Mouse (Mus musculus) forebrain, embryonic 11.5 days (tissue): ENCODE measurements around the gene Ccng2. TPM values are rescaled to one million over a fixed set of nuclear protein-coding genes. Genes with fewer than 3 reads are reported as not detected.

ENCODE experiments used
- ATAC-seq: fragments of 200-750 bp; cut with Nextera tagmentation; replicated peaks from 2 replicates; pipeline ENCODE4 v1.8.0; 2017; ENCODE audit warnings: moderate TSS enrichment; ENCODE audit not compliant: low FRiP score
- DNase-seq: peaks from one replicate; pipeline ENCODE4 v3.0.0-alpha.2; 2017; ENCODE audit warnings: low spot score
- H3K27ac ChIP-seq: fragments of 300-500 bp; sonication (generic); 2 replicates; pipeline ENCODE4 v1.5.1; 2014; ENCODE audit warnings: low read depth, low read length
- H3K27me3 ChIP-seq: fragments of 300-500 bp; sonication (generic); 2 replicates; pipeline ENCODE4 v1.6.1; 2014; ENCODE audit warnings: mild to moderate bottlenecking, low read length, mixed read lengths; ENCODE audit not compliant: control insufficient read depth, insufficient read depth
- H3K36me3 ChIP-seq: fragments of 300-500 bp; sonication (generic); 2 replicates; pipeline ENCODE4 v1.6.1; 2014; ENCODE audit warnings: mild to moderate bottlenecking, low read length, moderate library complexity, mixed read lengths; ENCODE audit not compliant: control insufficient read depth, insufficient read depth
- H3K4me1 ChIP-seq: fragments of 300-500 bp; sonication (generic); replicated peaks from 2 replicates; pipeline ENCODE4 v1.6.1; 2014; ENCODE audit warnings: low read length, mixed read lengths; ENCODE audit not compliant: control insufficient read depth, insufficient read depth
- H3K4me2 ChIP-seq: fragments of 300-500 bp; sonication (generic); 2 replicates; pipeline ENCODE4 v1.6.1; 2014; ENCODE audit warnings: low read depth, mild to moderate bottlenecking, low read length, moderate library complexity, mixed read lengths; ENCODE audit not compliant: severe bottlenecking
- H3K4me3 ChIP-seq: fragments of 300-500 bp; sonication (generic); 2 replicates; pipeline ENCODE4 v1.5.1; 2014; ENCODE audit warnings: low read depth, low read length
- H3K9ac ChIP-seq: fragments of 300-500 bp; sonication (generic); 2 replicates; pipeline ENCODE4 v1.6.1; 2014; ENCODE audit warnings: low read length
- H3K9me3 ChIP-seq: fragments of 300-500 bp; sonication (generic); 2 replicates; pipeline ENCODE4 v1.6.1; 2016; ENCODE audit warnings: low read length, mixed read lengths; ENCODE audit not compliant: control insufficient read depth
- WGBS: fragments of 180-500 bp; shearing (Covaris S2); extraction: QIAGEN DNeasy Blood & Tissue Kit; methylation state at CpG from one replicate; pipeline ENCODE4 v1.1.7; 2014; 5-methylcytosine and 5-hydroxymethylcytosine counted together
- polyA plus RNA-seq: library from polyadenylated mRNA; unstranded; fragments of >200 nt; fragmentation: Nextera tagmentation; extraction: Ambion mirVana; gene quantifications from 2 replicates; pipeline ENCODE4 v1.2.1, GENCODE M21; 2014

Gene Ccng2
- polyA plus RNA-seq, 1 experiment from 2014 or later: 80.7 TPM

DNA sequence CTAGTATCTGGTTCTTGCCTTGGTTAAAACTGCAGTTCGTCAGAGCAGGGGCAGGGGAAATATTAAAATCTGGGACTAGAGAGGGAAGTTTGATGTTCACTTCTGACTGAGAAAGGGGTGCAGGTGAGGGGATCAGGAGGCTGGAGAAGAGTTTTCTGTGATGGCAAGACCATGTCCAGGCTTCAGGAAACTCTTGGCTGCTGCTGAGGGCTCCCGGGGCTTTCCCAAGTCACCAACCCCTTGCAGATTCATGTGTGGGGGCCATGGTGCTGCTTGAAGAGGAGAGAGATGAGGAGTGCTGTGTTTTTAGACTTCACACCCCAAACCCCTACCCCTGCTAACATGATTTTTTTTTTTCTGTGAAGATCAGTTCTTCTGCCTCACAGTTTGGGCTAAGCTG lies 32.5 kb upstream of the Ccng2 start:
- H3K9ac ChIP-seq: no peak overlapping the region
- no peaks in the 10 kb centered on the region for H3K4me1 ChIP-seq
- H3K27me3 ChIP-seq: no peaks in the 10 kb centered on the region
- H3K9me3 ChIP-seq: no peaks in the 10 kb centered on the region
- H3K4me3 ChIP-seq: no peak overlapping the region
- H3K36me3 ChIP-seq: no peaks in the 10 kb centered on the region
- WGBS: 84% methylated on average over 2 of the region's 2 CpGs
- DNase-seq (no peak), ATAC-seq (no peak)
- H3K27ac ChIP-seq: no peak overlapping the region
- H3K4me2 ChIP-seq: no peak overlapping the region

DNA sequence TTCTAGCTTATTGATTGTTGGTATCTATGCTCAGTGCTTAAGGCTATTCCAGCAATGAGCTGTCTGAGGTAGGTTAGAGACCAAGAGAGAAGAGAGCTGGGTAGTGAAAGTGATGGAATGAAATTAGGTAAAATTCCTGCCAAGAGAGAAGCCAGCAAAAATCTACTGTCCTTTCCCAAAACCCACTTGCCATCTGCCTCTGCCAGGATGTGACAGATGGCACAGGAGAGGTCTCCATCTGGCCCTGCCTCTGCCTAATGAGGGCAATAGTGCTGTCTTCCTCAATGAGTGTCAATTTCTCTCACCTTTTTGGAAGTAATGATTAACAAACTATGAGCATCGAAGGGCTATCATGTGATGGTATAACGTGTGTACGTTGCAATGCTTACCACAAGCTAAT lies 31.2 kb upstream of the Ccng2 start:
- Histone ChIP-seq H3K27ac (no peak overlapping the region), H3K9me3 (no peaks in the 10 kb centered on the region), H3K36me3 (no peaks in the 10 kb centered on the region), H3K4me3 (no peak overlapping the region), H3K4me2 (no peak overlapping the region), H3K27me3 (no peaks in the 10 kb centered on the region), H3K4me1 (no peaks in the 10 kb centered on the region), H3K9ac (no peak overlapping the region)
- ATAC-seq: no peak
- 78% methylated on average over 3 of the region's 3 CpGs for WGBS
- no peak for DNase-seq

DNA sequence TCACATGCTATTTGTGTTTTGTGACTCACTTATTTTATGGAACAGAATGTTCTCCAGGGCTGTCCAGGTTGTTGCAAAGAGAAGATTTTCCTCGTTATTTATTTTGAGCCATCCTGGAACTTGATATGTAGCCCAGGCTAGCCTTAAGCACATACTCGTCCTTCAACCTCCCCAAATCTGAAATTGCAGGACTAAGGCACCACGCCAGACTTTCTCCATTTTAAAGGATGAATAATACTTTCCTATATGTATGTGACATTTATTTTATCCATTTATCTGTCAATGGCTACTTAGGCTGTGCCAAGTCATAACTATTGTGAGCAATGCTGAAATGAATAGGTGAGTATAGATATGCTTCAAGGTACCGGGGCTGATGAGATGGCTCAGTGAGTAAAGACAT lies 30.5 kb upstream of the Ccng2 start:
- H3K27ac ChIP-seq: no peak overlapping the region
- H3K4me2 ChIP-seq: no peak overlapping the region
- no peak overlapping the region for H3K9ac ChIP-seq
- WGBS: 84% methylated on average over 4 of the region's 4 CpGs
- H3K9me3 ChIP-seq: no peaks in the 10 kb centered on the region
- H3K36me3 ChIP-seq: no peaks in the 10 kb centered on the region
- ATAC-seq (no peak), DNase-seq (no peak)
- no peak overlapping the region for H3K4me3 ChIP-seq
- no peaks in the 10 kb centered on the region for H3K4me1 ChIP-seq
- no peaks in the 10 kb centered on the region for H3K27me3 ChIP-seq

DNA sequence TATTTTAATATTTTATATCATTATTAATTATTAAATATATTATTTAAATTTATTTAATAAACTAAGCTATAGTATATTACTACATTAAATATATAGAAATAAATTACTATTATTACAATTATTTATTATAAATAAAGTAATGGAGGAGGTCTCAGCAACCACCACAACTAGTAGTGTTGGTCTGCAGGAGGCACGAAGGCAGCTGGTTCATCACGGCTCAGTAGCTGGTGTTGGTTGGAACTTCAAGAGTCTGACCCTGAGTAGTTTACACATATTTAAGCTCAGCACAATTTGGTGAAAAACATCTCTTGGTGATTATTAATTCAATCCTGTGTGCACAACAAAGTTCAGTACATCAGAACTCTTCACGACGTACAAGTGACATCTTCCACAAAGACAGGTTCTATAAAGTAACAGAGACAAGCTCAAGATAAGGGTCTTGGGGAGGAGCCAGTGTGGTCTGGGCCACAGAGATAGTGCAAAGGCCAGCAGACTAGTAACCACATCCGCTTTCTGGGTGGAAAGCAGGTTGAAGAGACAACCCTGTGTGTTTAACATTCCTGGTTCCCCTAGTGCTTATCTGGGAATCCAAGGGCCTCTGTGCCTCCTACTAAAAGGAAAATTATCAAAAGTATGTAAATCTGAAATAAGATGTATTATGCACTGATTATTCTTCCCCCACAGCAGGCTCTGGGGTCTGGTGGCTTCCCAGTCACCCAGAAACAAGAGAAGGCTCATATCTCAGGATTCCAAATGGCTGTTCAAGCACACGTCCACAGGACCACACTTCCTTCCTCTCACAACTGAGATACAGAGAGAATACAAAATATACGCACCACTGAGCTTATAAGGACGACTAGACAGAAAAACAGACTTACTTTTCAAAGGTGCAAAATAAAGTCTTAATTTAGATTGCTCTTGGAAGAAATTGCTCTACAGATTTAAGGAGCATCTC lies 27.2 kb upstream of the Ccng2 start:
- no peak for DNase-seq
- Histone ChIP-seq H3K9me3 (no peaks in the 10 kb centered on the region), H3K4me3 (no peak overlapping the region), H3K27me3 (no peaks in the 10 kb centered on the region), H3K36me3 (no peaks in the 10 kb centered on the region), H3K9ac (no peak overlapping the region), H3K27ac (no peak overlapping the region), H3K4me2 (no peak overlapping the region), H3K4me1 (no peaks in the 10 kb centered on the region)
- 86% methylated on average over 8 of the region's 8 CpGs for WGBS
- no peak for ATAC-seq

DNA sequence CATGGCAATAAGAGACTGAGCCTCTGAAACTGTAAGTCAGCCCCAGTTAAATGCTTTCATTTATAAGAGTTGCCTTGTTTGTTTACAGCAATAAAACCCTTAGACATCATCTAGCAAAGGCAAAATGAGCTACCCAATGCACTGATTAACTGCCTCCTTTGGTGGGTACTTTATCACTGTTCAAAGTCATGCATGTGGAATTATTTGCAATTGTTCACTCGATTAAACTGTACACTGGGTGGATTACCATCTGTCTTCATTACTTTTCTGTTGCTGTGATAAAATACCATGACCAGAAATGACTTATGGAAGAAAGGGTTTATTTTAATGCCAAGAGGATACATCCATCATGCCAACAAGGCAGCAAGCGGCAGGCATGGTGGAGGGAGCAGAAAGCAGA lies 21.8 kb upstream of the Ccng2 start:
- no peak overlapping the region for H3K27ac ChIP-seq
- no peaks in the 10 kb centered on the region for H3K4me1 ChIP-seq
- H3K4me2 ChIP-seq: no peak overlapping the region
- no peak for ATAC-seq
- H3K9me3 ChIP-seq: no peaks in the 10 kb centered on the region
- 81% methylated on average over 2 of the region's 2 CpGs for WGBS
- H3K36me3 ChIP-seq: no peaks in the 10 kb centered on the region
- no peak overlapping the region for H3K4me3 ChIP-seq
- no peak for DNase-seq
- H3K27me3 ChIP-seq: no peaks in the 10 kb centered on the region
- no peak overlapping the region for H3K9ac ChIP-seq

DNA sequence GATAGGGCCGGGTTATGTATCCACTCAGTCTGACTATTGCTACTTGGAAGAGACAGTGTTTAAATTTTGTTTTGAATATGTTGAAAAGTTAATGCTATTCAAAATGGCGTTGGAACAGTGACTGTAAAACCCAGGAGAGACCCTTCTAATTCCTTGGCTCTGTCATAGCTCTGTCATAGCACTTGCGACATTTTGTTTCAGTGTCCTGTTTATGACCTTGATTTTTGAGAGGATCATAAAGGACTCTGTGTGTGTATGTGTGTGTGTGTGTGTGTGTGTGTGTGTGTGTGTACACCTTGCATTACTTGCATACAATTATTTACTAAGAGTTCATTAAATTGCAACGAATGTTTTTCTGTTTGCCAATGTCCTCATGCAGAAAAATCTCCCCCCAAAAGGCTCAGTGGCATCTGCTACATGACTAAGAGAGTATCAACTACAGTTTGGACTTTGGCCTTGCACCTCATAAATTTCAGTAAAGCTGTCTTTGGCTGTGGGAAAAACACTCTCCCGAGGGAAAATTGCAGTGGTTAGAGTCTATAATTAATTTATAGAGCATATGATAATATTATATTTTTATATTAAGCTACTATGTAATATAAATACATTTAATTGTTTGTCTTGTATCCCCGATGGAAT lies 17.0 kb upstream of the Ccng2 start:
- ATAC-seq (no peak), DNase-seq (no peak)
- no peak overlapping the region for H3K4me3 ChIP-seq
- H3K4me2 ChIP-seq: no peak overlapping the region
- no peaks in the 10 kb centered on the region for H3K27me3 ChIP-seq
- H3K9me3 ChIP-seq: no peaks in the 10 kb centered on the region
- H3K9ac ChIP-seq: no peak overlapping the region
- no peak overlapping the region for H3K27ac ChIP-seq
- WGBS: 83% methylated on average over 6 of the region's 6 CpGs
- H3K4me1 ChIP-seq: no peaks in the 10 kb centered on the region
- no peaks in the 10 kb centered on the region for H3K36me3 ChIP-seq

DNA sequence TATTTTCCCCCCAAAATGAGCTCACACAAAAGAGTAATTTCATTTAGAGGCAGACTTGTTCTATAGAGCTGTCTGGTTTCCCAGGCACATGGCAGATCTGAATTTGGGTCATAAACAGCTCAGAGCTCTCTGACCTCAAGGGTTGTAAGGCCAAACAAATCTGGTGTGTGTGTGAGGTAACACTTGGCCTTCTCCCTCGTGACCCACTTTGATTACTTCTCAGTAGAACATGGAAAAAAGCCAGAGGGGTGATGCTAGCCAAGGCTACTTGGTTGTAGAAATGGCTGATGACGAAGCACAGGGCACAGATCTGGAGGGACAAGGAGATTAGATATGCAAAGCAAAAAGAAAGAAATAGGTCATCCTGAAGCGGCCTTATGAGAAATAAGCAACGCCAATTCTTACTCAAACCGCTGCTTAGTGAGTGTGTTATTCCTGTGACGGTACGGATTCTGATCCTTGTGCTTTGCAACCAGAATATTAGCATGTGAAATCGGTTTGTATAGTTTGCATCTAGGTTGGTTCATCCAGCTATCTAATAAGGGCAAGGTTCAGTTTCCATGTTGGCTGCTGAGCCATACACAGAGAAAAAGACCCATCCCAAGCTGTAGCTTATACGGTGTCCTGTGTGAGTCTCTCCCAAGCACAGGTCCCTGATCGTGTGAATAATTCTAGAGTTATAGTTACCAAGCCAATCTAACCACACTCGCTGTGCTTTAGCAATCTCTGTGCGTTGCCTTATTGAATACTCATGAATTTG lies 15.9 kb upstream of the Ccng2 start:
- ATAC-seq (no peak), DNase-seq (no peak)
- H3K36me3 ChIP-seq: no peaks in the 10 kb centered on the region
- H3K9me3 ChIP-seq: no peaks in the 10 kb centered on the region
- H3K27ac ChIP-seq: no peak overlapping the region
- no peak overlapping the region for H3K4me3 ChIP-seq
- WGBS: 90% methylated on average over 12 of the region's 12 CpGs
- no peaks in the 10 kb centered on the region for H3K4me1 ChIP-seq
- H3K9ac ChIP-seq: no peak overlapping the region
- H3K27me3 ChIP-seq: no peaks in the 10 kb centered on the region
- H3K4me2 ChIP-seq: no peak overlapping the region

DNA sequence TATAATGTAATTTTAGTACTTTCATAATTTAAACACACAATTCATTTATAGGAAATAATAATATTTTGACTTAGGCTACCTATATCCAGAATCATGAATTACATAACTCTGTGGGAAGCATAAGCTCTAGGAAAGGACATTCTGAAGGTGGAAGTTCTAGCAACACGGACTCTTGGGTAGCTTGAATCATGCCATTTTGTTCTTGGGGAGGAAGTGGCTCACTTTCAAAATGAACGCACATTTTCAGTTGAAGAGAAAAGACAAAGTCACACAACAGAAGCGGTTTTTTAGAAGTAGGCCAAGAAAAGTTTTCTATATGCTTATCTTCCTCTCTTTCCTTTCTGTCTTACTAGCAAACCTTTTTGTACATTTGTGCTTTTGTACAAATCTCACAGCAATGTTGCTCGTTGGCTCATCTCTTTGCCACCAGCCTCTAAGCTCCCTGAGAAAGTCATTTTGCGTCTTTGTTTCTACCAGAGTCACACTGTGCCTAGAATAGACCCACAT lies 11.2 kb upstream of the Ccng2 start:
- Histone ChIP-seq H3K9ac (no peak overlapping the region), H3K36me3 (no peaks in the 10 kb centered on the region), H3K4me2 (no peak overlapping the region), H3K4me1 (no peaks in the 10 kb centered on the region), H3K9me3 (no peaks in the 10 kb centered on the region), H3K27ac (no peak overlapping the region), H3K4me3 (no peak overlapping the region), H3K27me3 (no peaks in the 10 kb centered on the region)
- ATAC-seq (no peak), DNase-seq (no peak)
- 91% methylated on average over 5 of the region's 5 CpGs for WGBS
